Mouse (Mus musculus): Measurements from ENCODE around the gene Ptpa.

GRCm38 (mm10) chr2:30429156-30429555 is 13.3 kb downstream of the Ptpa start:
- TF ChIP-seq CTCF (conservative IDR thresholded peaks at IDR 0.05; ENCODE audit: insufficient read depth, insufficient read length, low read depth, low read length) (no peak), POLR2A (IDR thresholded peaks at IDR 0.05; ENCODE audit: low read depth, low read length) (no peak)
